Mouse (Mus musculus) lung, postnatal 0 days (tissue): ENCODE results near the gene Exoc7. TPM values are rescaled to one million over a fixed set of nuclear protein-coding genes. Genes with fewer than 3 reads are reported as not detected.
A peak's percentile ranks its signal among the peaks of the same experiment; 100 is the strongest.

ENCODE experiments used
- ATAC-seq: fragments of 200-750 bp; cut with Nextera tagmentation; 2 replicates; pipeline ENCODE4 v1.8.0; 2017; ENCODE audit warnings: moderate library complexity
- DNase-seq: peaks from one replicate; pipeline ENCODE4 v3.0.0-alpha.2; 2016; ENCODE audit warnings: low spot score
- H3K27ac ChIP-seq: fragments of 300-500 bp; sonication (generic); 2 replicates; pipeline ENCODE4 v1.5.1; 2014; ENCODE audit warnings: antibody characterized with exemption, mild to moderate bottlenecking, low read length, mixed read lengths
- H3K27me3 ChIP-seq: fragments of 300-500 bp; sonication (generic); replicated peaks from 2 replicates; pipeline ENCODE4 v1.6.1; 2014; ENCODE audit warnings: low read length, mixed read lengths; ENCODE audit not compliant: insufficient read depth
- H3K36me3 ChIP-seq: fragments of 300-500 bp; sonication (generic); 2 replicates; pipeline ENCODE4 v1.6.1; 2014; ENCODE audit warnings: low read length, mixed read lengths; ENCODE audit not compliant: insufficient read depth
- H3K4me1 ChIP-seq: fragments of 300-500 bp; sonication (generic); 2 replicates; pipeline ENCODE4 v1.6.1; 2014; ENCODE audit warnings: antibody characterized with exemption, low read depth, low read length, mixed read lengths; ENCODE audit not compliant: insufficient read depth
- H3K4me2 ChIP-seq: fragments of 300-500 bp; sonication (generic); replicated peaks from 2 replicates; pipeline ENCODE4 v1.6.1; 2014; ENCODE audit warnings: low read depth, mild to moderate bottlenecking, low read length, moderate library complexity, mixed read lengths
- H3K4me3 ChIP-seq: fragments of 300-500 bp; sonication (generic); 2 replicates; pipeline ENCODE4 v1.5.1; 2014; ENCODE audit warnings: low read depth, low read length
- H3K9ac ChIP-seq: fragments of 300-500 bp; sonication (generic); replicated peaks from 2 replicates; pipeline ENCODE4 v1.6.1; 2014; ENCODE audit warnings: low read depth, mild to moderate bottlenecking
- H3K9me3 ChIP-seq: fragments of 300-500 bp; sonication (generic); 2 replicates; pipeline ENCODE4 v1.6.1; 2016; ENCODE audit warnings: low read length, mixed read lengths
- CTCF ChIP-seq: IDR thresholded peaks from 2 replicates; pipeline ENCODE4 v1.5.1; 2016; ENCODE audit warnings: antibody characterized with exemption, mild to moderate bottlenecking
- EP300 ChIP-seq: IDR thresholded peaks from 2 replicates; pipeline ENCODE4 v1.6.1; 2016; ENCODE audit warnings: antibody characterized with exemption, mild to moderate bottlenecking, control low read depth
- WGBS: fragments of 180-500 bp; shearing (Covaris S2); extraction: QIAGEN DNeasy Blood & Tissue Kit; methylation state at CpG from one replicate; pipeline ENCODE4 v1.1.7; 2014; 5-methylcytosine and 5-hydroxymethylcytosine counted together
- polyA plus RNA-seq: library from polyadenylated mRNA; unstranded; fragments of >200 nt; fragmentation: Nextera tagmentation; extraction: Ambion mirVana; gene quantifications from 2 replicates; pipeline ENCODE4 v1.2.1, GENCODE M21; 2015

Gene Exoc7
- polyA plus RNA-seq, 1 experiment from 2014 or later: 41.9 TPM

- no peak for TF ChIP-seq CTCF
- no peak for TF ChIP-seq EP300
These were observed 20.1 kb upstream of the Exoc7 start for GRCm38 (mm10) chr11:116326963-116327603.

GRCm38 (mm10) chr11:116318719-116319659 lies 12.0 kb upstream of the Exoc7 start:
- 0 out of 2 replicates have a peak, but pooled peaks cover 4% of the 10 kb centered on the region for H3K4me1 ChIP-seq
- WGBS: 4% methylated on average over 39 of the region's 41 CpGs
- H3K9ac ChIP-seq: 0 out of 2 replicates have a peak overlapping the region, but pooled peaks have one; percentile 23
- TF ChIP-seq EP300 (no peak), CTCF (peak; percentile 97)
- H3K4me3 ChIP-seq: peak overlapping the region; percentile 39
- no peaks in the 10 kb centered on the region for H3K9me3 ChIP-seq
- no peaks in the 10 kb centered on the region for H3K36me3 ChIP-seq
- DNase-seq (peak; percentile 84), ATAC-seq (peak; percentile 87)
- H3K4me2 ChIP-seq: peak overlapping the region; percentile 93
- H3K27me3 ChIP-seq: no peaks in the 10 kb centered on the region
- H3K27ac ChIP-seq: no peak overlapping the region

More at GRCm38 (mm10) chr11:116326963-116327603, 20.1 kb upstream of the Exoc7 start:
- 55% methylated on average over 7 of the region's 7 CpGs for WGBS
- Histone ChIP-seq H3K4me3 (no peak overlapping the region), H3K9me3 (no peaks in the 10 kb centered on the region), H3K27ac (no peak overlapping the region), H3K36me3 (no peaks in the 10 kb centered on the region), H3K4me2 (no peak overlapping the region), H3K27me3 (no peaks in the 10 kb centered on the region), H3K9ac (no peak overlapping the region), H3K4me1 (0 out of 2 replicates have a peak, but pooled peaks cover 6% of the 10 kb centered on the region)
- ATAC-seq (peak; percentile 36; the same call in 1 of the 2 replicates), DNase-seq (no peak)

DNA sequence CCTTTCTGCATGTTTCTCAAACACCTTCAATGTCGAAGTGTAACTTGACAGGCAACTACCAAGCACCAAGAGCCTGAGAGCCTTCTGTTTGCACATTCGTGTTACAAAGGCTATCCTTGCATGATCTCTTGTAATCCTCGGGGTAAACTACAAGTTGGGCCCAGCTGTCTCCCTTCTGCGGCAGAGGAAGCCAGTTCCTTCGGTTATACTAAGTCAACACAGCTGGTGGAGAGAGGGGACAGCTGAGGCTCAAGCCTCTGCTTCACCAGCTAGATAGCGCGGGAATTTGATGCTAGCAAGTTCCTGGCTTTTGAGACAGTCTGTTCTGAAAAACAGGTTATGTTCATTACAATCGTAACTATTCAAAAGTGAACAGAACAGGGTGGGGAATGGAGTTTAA lies 5.3 kb upstream of the Exoc7 start:
- Histone ChIP-seq H3K9me3 (no peaks in the 10 kb centered on the region), H3K4me2 (no peak overlapping the region), H3K4me1 (no peaks in the 10 kb centered on the region), H3K4me3 (no peak overlapping the region), H3K27ac (no peak overlapping the region), H3K9ac (no peak overlapping the region), H3K36me3 (no peaks in the 10 kb centered on the region), H3K27me3 (no peaks in the 10 kb centered on the region)
- TF ChIP-seq CTCF (no peak), EP300 (no peak)
- ATAC-seq (peak; percentile 79), DNase-seq (peak; percentile 75)
- WGBS: 24% methylated on average over 8 of the region's 8 CpGs

GRCm38 (mm10) chr11:116311169-116311568 lies 4.1 kb upstream of the Exoc7 start:
- DNase-seq (peak; percentile 75), ATAC-seq (peak; percentile 25; the same call in 1 of the 2 replicates)
- no peaks in the 10 kb centered on the region for H3K27me3 ChIP-seq
- 0 out of 2 replicates have a peak, but pooled peaks cover 3% of the 10 kb centered on the region for H3K4me1 ChIP-seq
- H3K4me2 ChIP-seq: no peak overlapping the region
- H3K36me3 ChIP-seq: no peaks in the 10 kb centered on the region
- WGBS: 35% methylated on average over 8 of the region's 8 CpGs
- no peak overlapping the region for H3K4me3 ChIP-seq
- H3K27ac ChIP-seq: no peak overlapping the region
- no peak overlapping the region for H3K9ac ChIP-seq
- no peak for TF ChIP-seq EP300
- no peak for TF ChIP-seq CTCF
- H3K9me3 ChIP-seq: no peaks in the 10 kb centered on the region

GRCm38 (mm10) chr11:116309601-116310000 lies 2.6 kb upstream of the Exoc7 start:
- Histone ChIP-seq H3K4me2 (no peak overlapping the region), H3K4me1 (0 out of 2 replicates have a peak, but pooled peaks cover 8% of the 10 kb centered on the region)
- 65% methylated on average over 3 of the region's 3 CpGs for WGBS

More at GRCm38 (mm10) chr11:116309601-116310000, 2.6 kb upstream of the Exoc7 start:
- TF ChIP-seq CTCF: no peak
- no peak for TF ChIP-seq EP300
- Histone ChIP-seq H3K27ac (no peak overlapping the region), H3K4me3 (no peak overlapping the region), H3K36me3 (no peaks in the 10 kb centered on the region), H3K27me3 (no peaks in the 10 kb centered on the region), H3K9ac (no peak overlapping the region), H3K9me3 (no peaks in the 10 kb centered on the region)
- DNase-seq: no peak
- no peak for ATAC-seq
